ENCODE assay signal across 11 mouse cellular contexts in genomic region chr1:59315057-59315807, GRCm38 (mm10). TPM values are rescaled to one million over a fixed set of nuclear protein-coding genes. Genes with fewer than 3 reads are reported as not detected.
DNase-seq lines count a peak whose midpoint lies in the region; ATAC-seq lines count a peak whose summit lies in the region.
"Had no signal": no experiment of that assay in that cellular context is flagged by ENCODE, and none has a peak within 500 bp of the region (broad histone marks: within the 10 kb centered on the region; RNA-seq: fewer than 3 reads in every experiment).

No protein-coding gene starts in this region.

- H3K4me1 ChIP-seq in hindbrain, embryonic 14.5 days (replicated peaks; ENCODE audit: control insufficient read depth, insufficient read depth, low read length): peaks cover 32% of the 10 kb centered on the region
- H3K4me1 ChIP-seq in neural tube, embryonic 14.5 days (ENCODE audit: control insufficient read depth, insufficient read depth, low read length): peaks cover 22% of the 10 kb centered on the region

- peak; percentile 81 for ATAC-seq in hindbrain, embryonic 14.5 days (ENCODE audit: low FRiP score)
- ATAC-seq in neural tube, embryonic 14.5 days (ENCODE audit: low read depth): peak; percentile 88
- ATAC-seq: Patski had no signal

- 0 out of 2 replicates have a peak overlapping the region, but pooled peaks have one; percentile 15 for H3K4me2 ChIP-seq in hindbrain, embryonic 14.5 days (replicated peaks)
- H3K4me2 ChIP-seq in neural tube, embryonic 14.5 days (ENCODE audit: low read depth, low read length): peak overlapping the region; percentile 23; the same call in 1 of the 2 replicates

- WGBS in hindbrain, embryonic 14.5 days: 5% methylated on average over 5 of the region's 5 CpGs
- 3% methylated on average over 5 of the region's 5 CpGs for WGBS in neural tube, embryonic 14.5 days

- H3K36me3 ChIP-seq in hindbrain, embryonic 14.5 days (replicated peaks; ENCODE audit: control insufficient read depth, insufficient read depth): no peaks in the 10 kb centered on the region
- no peaks in the 10 kb centered on the region for H3K36me3 ChIP-seq in neural tube, embryonic 14.5 days (ENCODE audit: control insufficient read depth, insufficient read depth, low read length)

- no peaks in the 10 kb centered on the region for H3K27me3 ChIP-seq in hindbrain, embryonic 14.5 days (ENCODE audit: control insufficient read depth, insufficient read depth, low read length)
- H3K27me3 ChIP-seq in neural tube, embryonic 14.5 days (ENCODE audit: control insufficient read depth, insufficient read depth, low read length): no peaks in the 10 kb centered on the region
- H3K27me3 ChIP-seq: Patski had no signal

- no peaks in the 10 kb centered on the region for H3K9me3 ChIP-seq in hindbrain, embryonic 14.5 days (ENCODE audit: control insufficient read depth, low read length)
- H3K9me3 ChIP-seq in neural tube, embryonic 14.5 days (ENCODE audit: control insufficient read depth, low read length): no peaks in the 10 kb centered on the region

- no peak overlapping the region for H3K9ac ChIP-seq in hindbrain, embryonic 14.5 days
- H3K9ac ChIP-seq in neural tube, embryonic 14.5 days (replicated peaks; ENCODE audit: low read depth, low read length): no peak overlapping the region

- H3K27ac ChIP-seq in hindbrain, embryonic 14.5 days: peak overlapping the region; percentile 38; the same call in 1 of the 2 replicates
- no peak overlapping the region for H3K27ac ChIP-seq in neural tube, embryonic 14.5 days (ENCODE audit: low read depth, low read length)

- intact Hi-C loops in left cerebral cortex, postnatal 4 days (cut with DNase I): loop anchor here (5.0 kb wide), 2 partner anchors 167 to 307 kb away; partner anchors contain the start of gene Fzd7
- intact Hi-C loops in heart, postnatal 10 days (cut with DNase I): loop anchor here (5.0 kb wide), 1 partner anchor 167 kb away; the partner anchor contains the start of gene Fzd7

- peak; percentile 32 for DNase-seq in left cerebral cortex, postnatal 4 days
- DNase-seq in left cerebral cortex, adult 9 months (ENCODE audit: low spot score in 2 of 2): no peak
- peak; percentile 80 for DNase-seq in embryo, embryonic 10.5 days (ENCODE audit: low spot score)
- peak; percentile 61 for DNase-seq in hindbrain, embryonic 14.5 days (ENCODE audit: low spot score)
- DNase-seq in heart, postnatal 4 days: no peak
- DNase-seq in layer of hippocampus, postnatal 25 days (ENCODE audit: extremely low spot score in 1 of 2, low spot score in 1 of 2): no peak
- DNase-seq in heart, postnatal 10 days: no peak
- DNase-seq: cerebellum, adult 8-10 months had no signal

- no peak overlapping the region for H3K4me3 ChIP-seq in hindbrain, embryonic 14.5 days (replicated peaks; ENCODE audit: low read length)
- H3K4me3 ChIP-seq in neural tube, embryonic 14.5 days (ENCODE audit: low read depth, low read length): no peak overlapping the region

RNA-seq across cellular contexts. Expression of gene Cdk15, which starts 58.5 kb away (rescaled TPM):
- total RNA-seq in left cerebral cortex, postnatal 4 days (2021): under 1 TPM in 1 of 2 experiments, not detected in 1; 0.34 TPM
- polyA plus RNA-seq in hindbrain, embryonic 14.5 days (2014; fragmentation: Nextera tagmentation; extraction: Ambion mirVana): 0.82 and 0.88 TPM in 2 replicates
- 1.0 and 1.8 TPM in 2 replicates for polyA plus RNA-seq in neural tube, embryonic 14.5 days (2014; fragmentation: Nextera tagmentation; extraction: Ambion mirVana)
- not detected for total RNA-seq in heart, postnatal 4 days (2021)
- total RNA-seq in layer of hippocampus, postnatal 25 days (2021): under 1 TPM; 0.17 to 0.56 TPM
- under 1 TPM in 1 of 2 experiments, not detected in 1; 0.22 TPM for total RNA-seq in heart, postnatal 10 days (2021)
- polyA plus RNA-seq: heart, embryonic 14.5 days had no signal

Comparison
In these comparisons a context has a peak if more than half of its experiments do, and no peak if none do; other contexts are left out.
1. DNase-seq: peak in left cerebral cortex, postnatal 4 days (single experiment), embryo, embryonic 10.5 days (single experiment) and hindbrain, embryonic 14.5 days (single experiment); none in left cerebral cortex, adult 9 months (0 of 2), heart, postnatal 4 days (single experiment), layer of hippocampus, postnatal 25 days (0 of 2) and heart, postnatal 10 days (0 of 2).